Mouse (Mus musculus): Measurements from ENCODE around the gene Pbld2. TPM values are rescaled to one million over a fixed set of nuclear protein-coding genes. Genes with fewer than 3 reads are reported as not detected.
A peak's percentile ranks its signal among the peaks of the same experiment; 100 is the strongest.

The Pbld2 gene
- polyA plus RNA-seq, 1 experiment from 2014 or later = 15.0 TPM

GRCm38 (mm10) chr10:63008193-63008592 is 15.9 kb upstream of the Pbld2 start:
- H3K27me3 ChIP-seq (ENCODE audit: control insufficient read depth, insufficient read depth, low read length) = no peaks in the 10 kb centered on the region
- no peak overlapping the region for H3K4me2 ChIP-seq (replicated peaks; ENCODE audit: low read depth)
- H3K27ac ChIP-seq (replicated peaks) = no peak overlapping the region
- no peak for ATAC-seq (ENCODE audit: low FRiP score, low TSS enrichment)
- 37% methylated on average over 3 of the region's 3 CpGs for WGBS
- no peaks in the 10 kb centered on the region for H3K4me1 ChIP-seq (replicated peaks; ENCODE audit: control insufficient read depth, insufficient read depth)
- no peak overlapping the region for H3K9ac ChIP-seq (ENCODE audit: low read length)
- H3K36me3 ChIP-seq (ENCODE audit: control insufficient read depth, insufficient read depth, low read length) = peaks cover 12% of the 10 kb centered on the region; the same call in 1 of the 2 replicates
- no peaks in the 10 kb centered on the region for H3K9me3 ChIP-seq (ENCODE audit: control insufficient read depth, low read length)
- no peak for TF ChIP-seq EP300 (optimal IDR thresholded peaks at IDR 0.05)
- TF ChIP-seq CTCF (IDR thresholded peaks at IDR 0.05; ENCODE audit: low read depth) = peak; percentile 46
- no peak for DNase-seq (ENCODE audit: low spot score)
- no peak overlapping the region for H3K4me3 ChIP-seq (ENCODE audit: low read depth, low read length)

GRCm38 (mm10) chr10:63010268-63010667 is 13.8 kb upstream of the Pbld2 start:
- no peak for ATAC-seq (ENCODE audit: low FRiP score, low TSS enrichment)
- WGBS = 55% methylated on average over 4 of the region's 4 CpGs
- H3K36me3 ChIP-seq (ENCODE audit: control insufficient read depth, insufficient read depth, low read length) = peaks cover 17% of the 10 kb centered on the region

GRCm38 (mm10) chr10:63011556-63011955 is 12.6 kb upstream of the Pbld2 start:
- WGBS = 80% methylated on average over 6 of the region's 6 CpGs

More at GRCm38 (mm10) chr10:63010268-63010667, 13.8 kb upstream of the Pbld2 start:
- Histone ChIP-seq H3K4me1 (replicated peaks; ENCODE audit: control insufficient read depth, insufficient read depth) (no peaks in the 10 kb centered on the region), H3K27ac (replicated peaks) (no peak overlapping the region), H3K9ac (ENCODE audit: low read length) (no peak overlapping the region), H3K4me3 (ENCODE audit: low read depth, low read length) (no peak overlapping the region), H3K27me3 (ENCODE audit: control insufficient read depth, insufficient read depth, low read length) (no peaks in the 10 kb centered on the region), H3K9me3 (ENCODE audit: control insufficient read depth, low read length) (no peaks in the 10 kb centered on the region), H3K4me2 (replicated peaks; ENCODE audit: low read depth) (no peak overlapping the region)
- DNase-seq (ENCODE audit: low spot score) = no peak
- TF ChIP-seq CTCF (IDR thresholded peaks at IDR 0.05; ENCODE audit: low read depth) (no peak), EP300 (optimal IDR thresholded peaks at IDR 0.05) (no peak)

GRCm38 (mm10) chr10:63013476-63013875 is 10.6 kb upstream of the Pbld2 start:
- Histone ChIP-seq H3K9ac (ENCODE audit: low read length) (no peak overlapping the region), H3K4me2 (replicated peaks; ENCODE audit: low read depth) (no peak overlapping the region), H3K27ac (replicated peaks) (no peak overlapping the region), H3K4me1 (replicated peaks; ENCODE audit: control insufficient read depth, insufficient read depth) (no peaks in the 10 kb centered on the region), H3K27me3 (ENCODE audit: control insufficient read depth, insufficient read depth, low read length) (no peaks in the 10 kb centered on the region), H3K4me3 (ENCODE audit: low read depth, low read length) (no peak overlapping the region), H3K9me3 (ENCODE audit: control insufficient read depth, low read length) (no peaks in the 10 kb centered on the region), H3K36me3 (ENCODE audit: control insufficient read depth, insufficient read depth, low read length) (peaks cover 10% of the 10 kb centered on the region)
- no peak for ATAC-seq (ENCODE audit: low FRiP score, low TSS enrichment)
- DNase-seq (ENCODE audit: low spot score) = no peak
- TF ChIP-seq EP300 (optimal IDR thresholded peaks at IDR 0.05) = no peak
- 77% methylated on average over 3 of the region's 3 CpGs for WGBS

More at GRCm38 (mm10) chr10:63011556-63011955, 12.6 kb upstream of the Pbld2 start:
- TF ChIP-seq CTCF (IDR thresholded peaks at IDR 0.05; ENCODE audit: low read depth) (no peak), EP300 (optimal IDR thresholded peaks at IDR 0.05) (no peak)
- no peaks in the 10 kb centered on the region for H3K4me1 ChIP-seq (replicated peaks; ENCODE audit: control insufficient read depth, insufficient read depth)
- no peak overlapping the region for H3K9ac ChIP-seq (ENCODE audit: low read length)
- H3K4me2 ChIP-seq (replicated peaks; ENCODE audit: low read depth) = no peak overlapping the region
- no peaks in the 10 kb centered on the region for H3K9me3 ChIP-seq (ENCODE audit: control insufficient read depth, low read length)
- no peak overlapping the region for H3K27ac ChIP-seq (replicated peaks)
- no peak overlapping the region for H3K4me3 ChIP-seq (ENCODE audit: low read depth, low read length)
- peaks cover 14% of the 10 kb centered on the region for H3K36me3 ChIP-seq (ENCODE audit: control insufficient read depth, insufficient read depth, low read length)
- ATAC-seq (ENCODE audit: low FRiP score, low TSS enrichment) (no peak), DNase-seq (ENCODE audit: low spot score) (no peak)
- no peaks in the 10 kb centered on the region for H3K27me3 ChIP-seq (ENCODE audit: control insufficient read depth, insufficient read depth, low read length)

GRCm38 (mm10) chr10:63014168-63014567 is 9.9 kb upstream of the Pbld2 start:
- Histone ChIP-seq H3K4me3 (ENCODE audit: low read depth, low read length) (no peak overlapping the region), H3K36me3 (ENCODE audit: control insufficient read depth, insufficient read depth, low read length) (peaks cover 10% of the 10 kb centered on the region), H3K4me1 (replicated peaks; ENCODE audit: control insufficient read depth, insufficient read depth) (no peaks in the 10 kb centered on the region), H3K27ac (replicated peaks) (no peak overlapping the region), H3K4me2 (replicated peaks; ENCODE audit: low read depth) (no peak overlapping the region), H3K9me3 (ENCODE audit: control insufficient read depth, low read length) (no peaks in the 10 kb centered on the region), H3K27me3 (ENCODE audit: control insufficient read depth, insufficient read depth, low read length) (no peaks in the 10 kb centered on the region), H3K9ac (ENCODE audit: low read length) (no peak overlapping the region)
- no peak for DNase-seq (ENCODE audit: low spot score)
- 89% methylated on average over 9 of the region's 9 CpGs for WGBS
- ATAC-seq (ENCODE audit: low FRiP score, low TSS enrichment) = no peak
- TF ChIP-seq EP300 (optimal IDR thresholded peaks at IDR 0.05) (no peak), CTCF (IDR thresholded peaks at IDR 0.05; ENCODE audit: low read depth) (no peak)

- no peak for DNase-seq (ENCODE audit: low spot score)
- Histone ChIP-seq H3K4me1 (replicated peaks; ENCODE audit: control insufficient read depth, insufficient read depth) (0 out of 2 replicates have a peak, but pooled peaks cover 2% of the 10 kb centered on the region), H3K27ac (replicated peaks) (no peak overlapping the region), H3K4me3 (ENCODE audit: low read depth, low read length) (no peak overlapping the region), H3K27me3 (ENCODE audit: control insufficient read depth, insufficient read depth, low read length) (no peaks in the 10 kb centered on the region), H3K36me3 (ENCODE audit: control insufficient read depth, insufficient read depth, low read length) (no peaks in the 10 kb centered on the region; the same call in none of the 2 replicates), H3K9me3 (ENCODE audit: control insufficient read depth, low read length) (no peaks in the 10 kb centered on the region), H3K9ac (ENCODE audit: low read length) (no peak overlapping the region), H3K4me2 (replicated peaks; ENCODE audit: low read depth) (no peak overlapping the region)
- 86% methylated on average over 6 of the region's 6 CpGs for WGBS
- TF ChIP-seq CTCF (IDR thresholded peaks at IDR 0.05; ENCODE audit: low read depth) = no peak
- no peak for TF ChIP-seq EP300 (optimal IDR thresholded peaks at IDR 0.05)
- ATAC-seq (ENCODE audit: low FRiP score, low TSS enrichment) = no peak
Measured at GRCm38 (mm10) chr10:63019304-63019703, 4.8 kb upstream of the Pbld2 start.

Measured in stomach, postnatal 0 days (tissue).